ENCODE assay signal across 28 mouse cellular contexts in the genomic region with DNA sequence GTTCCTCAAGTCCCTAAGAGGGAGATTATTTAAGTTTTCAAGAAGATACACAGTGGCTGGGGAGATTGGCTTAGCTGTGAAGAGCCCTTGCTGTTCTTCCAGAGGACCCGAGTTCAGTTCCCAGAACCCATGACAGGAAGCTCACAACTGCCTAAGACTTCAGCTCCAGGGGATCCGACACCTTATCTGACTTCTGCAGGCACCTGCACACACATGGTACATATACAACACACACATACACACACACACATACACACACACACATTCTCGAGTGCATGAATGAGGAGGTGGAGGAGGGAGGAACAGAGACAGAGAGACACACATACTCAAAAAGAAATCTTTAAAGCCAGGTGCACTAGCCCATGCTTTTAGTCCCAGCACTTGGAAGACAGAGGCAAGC. TPM values are rescaled to one million over a fixed set of nuclear protein-coding genes. Genes with fewer than 3 reads are reported as not detected.
DNase-seq lines count a peak whose midpoint lies in the region; ATAC-seq lines count a peak whose summit lies in the region.
"Had no signal": no experiment of that assay in that cellular context is flagged by ENCODE, and none has a peak within 500 bp of the region (broad histone marks: within the 10 kb centered on the region; RNA-seq: fewer than 3 reads in every experiment).

No protein-coding gene starts in this region.

- no peak for ATAC-seq in forebrain, embryonic 12.5 days (ENCODE audit: low FRiP score)
- peak; percentile 61 for ATAC-seq in liver, embryonic 13.5 days (ENCODE audit: low read depth)
- peak; percentile 52 for ATAC-seq in megakaryocyte progenitor cell, adult 5-6 weeks (replicated peaks; ENCODE audit: poor library complexity)
- ATAC-seq: forebrain, embryonic 16.5 days; hindbrain, postnatal 0 days; midbrain, embryonic 15.5 days had no signal

- no peak overlapping the region for H3K4me2 ChIP-seq in forebrain, embryonic 12.5 days
- no peak overlapping the region for H3K4me2 ChIP-seq in liver, embryonic 13.5 days
- H3K4me2 ChIP-seq: embryonic facial prominence, embryonic 12.5 days; hindbrain, embryonic 12.5 days; intestine, embryonic 15.5 days; midbrain, embryonic 15.5 days had no signal

- H3K36me3 ChIP-seq in forebrain, embryonic 10.5 days (replicated peaks), result no peaks in the 10 kb centered on the region
- no peaks in the 10 kb centered on the region for H3K36me3 ChIP-seq in forebrain, embryonic 12.5 days (replicated peaks)
- H3K36me3 ChIP-seq in liver, embryonic 13.5 days, result no peaks in the 10 kb centered on the region
- H3K36me3 ChIP-seq: embryonic facial prominence, embryonic 12.5 days; hindbrain, embryonic 12.5 days; intestine, embryonic 15.5 days; midbrain, embryonic 15.5 days had no signal

- DNase-seq in forebrain, embryonic 10.5 days (ENCODE audit: extremely low spot score, low spot score), result no peak
- peak; percentile 55 for DNase-seq in c-Kit-positive CD71-positive TER-119-positive erythroid progenitor cells, embryonic 14.5 days (ENCODE audit: low spot score)
- DNase-seq in liver, embryonic 13.5 days, result peak; percentile 34
- DNase-seq in ovary, adult 18-20 months (ENCODE audit: low spot score), result no peak
- no peak for DNase-seq in gastrocnemius, adult 8-10 months (ENCODE audit: low spot score in 2 of 2)
- no peak for DNase-seq in adrenal gland, postnatal 25 days
- DNase-seq: cerebellum, adult 11 months; cerebellum, adult 9-10 months; cerebellum, postnatal 36 days; gastrocnemius, postnatal 14 days; heart, postnatal 36 days; kidney, adult 2 months; kidney, postnatal 14 days; layer of hippocampus, adult 9-11 months; lung, postnatal 36 days; right cerebral cortex, adult 18-20 months; right cerebral cortex, postnatal 4 days; thymus, postnatal 4 days had no signal

- no peak overlapping the region for H3K4me3 ChIP-seq in forebrain, embryonic 10.5 days
- H3K4me3 ChIP-seq in forebrain, embryonic 12.5 days (replicated peaks), result no peak overlapping the region
- no peak overlapping the region for H3K4me3 ChIP-seq in liver, embryonic 13.5 days (replicated peaks)
- H3K4me3 ChIP-seq: embryonic facial prominence, embryonic 12.5 days; hindbrain, embryonic 12.5 days; intestine, embryonic 15.5 days; megakaryocyte, embryonic 14.5 days; midbrain, embryonic 15.5 days had no signal

- no peaks in the 10 kb centered on the region for H3K9me3 ChIP-seq in forebrain, embryonic 10.5 days
- no peaks in the 10 kb centered on the region for H3K9me3 ChIP-seq in forebrain, embryonic 12.5 days
- no peaks in the 10 kb centered on the region for H3K9me3 ChIP-seq in liver, embryonic 13.5 days (replicated peaks)
- H3K9me3 ChIP-seq: embryonic facial prominence, embryonic 12.5 days; hindbrain, embryonic 12.5 days; intestine, embryonic 15.5 days; megakaryocyte, embryonic 14.5 days; midbrain, embryonic 15.5 days had no signal

- H3K4me1 ChIP-seq in forebrain, embryonic 10.5 days, result peaks cover 33% of the 10 kb centered on the region
- H3K4me1 ChIP-seq in forebrain, embryonic 12.5 days, result peaks cover 9% of the 10 kb centered on the region
- peaks cover 91% of the 10 kb centered on the region for H3K4me1 ChIP-seq in liver, embryonic 13.5 days (replicated peaks)
- H3K4me1 ChIP-seq: embryonic facial prominence, embryonic 12.5 days had no signal

- no peak overlapping the region for H3K9ac ChIP-seq in forebrain, embryonic 12.5 days
- H3K9ac ChIP-seq in liver, embryonic 13.5 days, result peak overlapping the region; percentile 40
- H3K9ac ChIP-seq: embryonic facial prominence, embryonic 12.5 days; hindbrain, embryonic 12.5 days; intestine, embryonic 15.5 days; midbrain, embryonic 15.5 days had no signal

- WGBS in forebrain, embryonic 10.5 days, result 81% methylated on average over 3 of the region's 3 CpGs
- 84% methylated on average over 3 of the region's 3 CpGs for WGBS in forebrain, embryonic 12.5 days
- 10% methylated on average over 3 of the region's 3 CpGs for WGBS in liver, embryonic 13.5 days (ENCODE audit: insufficient replicate concordance)

- H3K27me3 ChIP-seq in forebrain, embryonic 10.5 days (ENCODE audit: poor library complexity, severe bottlenecking), result peaks cover under 1% of the 10 kb centered on the region; the same call in 1 of the 2 replicates
- H3K27me3 ChIP-seq in forebrain, embryonic 12.5 days, result no peaks in the 10 kb centered on the region
- no peaks in the 10 kb centered on the region for H3K27me3 ChIP-seq in liver, embryonic 13.5 days
- H3K27me3 ChIP-seq: CH12.LX; hindbrain, embryonic 12.5 days; intestine, embryonic 15.5 days; megakaryocyte, embryonic 14.5 days; midbrain, embryonic 15.5 days had no signal

- H3K27ac ChIP-seq in forebrain, embryonic 10.5 days, result 0 out of 2 replicates have a peak overlapping the region, but pooled peaks have one; percentile 62
- no peak overlapping the region for H3K27ac ChIP-seq in forebrain, embryonic 12.5 days
- peak overlapping the region; percentile 83 for H3K27ac ChIP-seq in liver, embryonic 13.5 days
- H3K27ac ChIP-seq: embryonic facial prominence, embryonic 12.5 days; hindbrain, embryonic 12.5 days; hindbrain, postnatal 0 days; intestine, embryonic 15.5 days; midbrain, embryonic 15.5 days had no signal

RNA-seq across cellular contexts. Expression of a gene that starts 46.4 kb away (rescaled TPM):
- polyA plus RNA-seq in forebrain, embryonic 10.5 days (2016; fragmentation: Nextera tagmentation; extraction: Ambion mirVana), result 11.7 and 12.3 TPM in 2 replicates
- polyA plus RNA-seq in forebrain, embryonic 12.5 days (2016; fragmentation: Nextera tagmentation; extraction: Ambion mirVana), result 31.4 and 34.5 TPM in 2 replicates
- 5.3 and 5.4 TPM in 2 replicates for polyA plus RNA-seq in liver, embryonic 13.5 days (2015; fragmentation: Nextera tagmentation; extraction: Ambion mirVana)
- 3.0 and 4.4 TPM in 2 replicates for total RNA-seq in megakaryocyte progenitor cell, adult 5-6 weeks (2015)
- 1.4 and 3.7 TPM in 2 replicates for total RNA-seq in megakaryocyte progenitor cell, adult 5-6 weeks (2017)
- total RNA-seq in gastrocnemius, adult 8-10 months (2022), result under 1 TPM; 0.29 to 0.94 (median 0.41) TPM
- 12.7 and 16.1 TPM in 2 replicates for total RNA-seq in adrenal gland, postnatal 25 days (2021)

RNA-seq across cellular contexts. Expression of a gene that starts 56.4 kb away (rescaled TPM):
- polyA plus RNA-seq in forebrain, embryonic 10.5 days (2016; fragmentation: Nextera tagmentation; extraction: Ambion mirVana), result 66.2 and 71.8 TPM in 2 replicates
- 67.3 and 68.6 TPM in 2 replicates for polyA plus RNA-seq in forebrain, embryonic 12.5 days (2016; fragmentation: Nextera tagmentation; extraction: Ambion mirVana)
- polyA plus RNA-seq in liver, embryonic 13.5 days (2015; fragmentation: Nextera tagmentation; extraction: Ambion mirVana), result 39.8 and 39.9 TPM in 2 replicates
- 37.2 and 45.9 TPM in 2 replicates for total RNA-seq in megakaryocyte progenitor cell, adult 5-6 weeks (2015)
- 32.2 and 43.8 TPM in 2 replicates for total RNA-seq in megakaryocyte progenitor cell, adult 5-6 weeks (2017)
- 10 to 100 TPM; 10.1 to 11.2 (median 10.2) TPM for total RNA-seq in gastrocnemius, adult 8-10 months (2022)
- total RNA-seq in adrenal gland, postnatal 25 days (2021), result 39.0 and 44.0 TPM in 2 replicates

Comparison
In these comparisons a context has a peak if more than half of its experiments do, and no peak if none do; other contexts are left out.
1. DNase-seq: peak in c-Kit-positive CD71-positive TER-119-positive erythroid progenitor cells, embryonic 14.5 days (single experiment) and liver, embryonic 13.5 days (single experiment); none in forebrain, embryonic 10.5 days (single experiment), ovary, adult 18-20 months (single experiment), gastrocnemius, adult 8-10 months (0 of 2) and adrenal gland, postnatal 25 days (single experiment).